Mouse (Mus musculus) embryonic facial prominence, embryonic 12.5 days (tissue): ENCODE measurements around the gene Frmpd3. TPM values are rescaled to one million over a fixed set of nuclear protein-coding genes. Genes with fewer than 3 reads are reported as not detected.

Experiments
- ATAC-seq: fragments of 200-750 bp; cut with Nextera tagmentation; 2 replicates; pipeline ENCODE4 v1.8.0; 2017; ENCODE audit not compliant: insufficient number of reproducible peaks, insufficient read depth, low FRiP score, low TSS enrichment
- H3K27ac ChIP-seq: fragments of 300-500 bp; sonication (generic); 2 replicates; pipeline ENCODE4 v1.5.1; 2016; ENCODE audit warnings: mild to moderate bottlenecking
- H3K27me3 ChIP-seq: fragments of 300-500 bp; sonication (generic); 2 replicates; pipeline ENCODE4 v1.6.1; 2016; ENCODE audit warnings: mild to moderate bottlenecking, moderate library complexity
- H3K36me3 ChIP-seq: fragments of 300-500 bp; sonication (generic); 2 replicates; pipeline ENCODE4 v1.6.1; 2016; ENCODE audit warnings: mild to moderate bottlenecking
- H3K4me1 ChIP-seq: fragments of 300-500 bp; sonication (generic); 2 replicates; pipeline ENCODE4 v1.6.1; 2016
- H3K4me2 ChIP-seq: fragments of 300-500 bp; sonication (generic); replicated peaks from 2 replicates; pipeline ENCODE4 v1.6.1; 2016; ENCODE audit warnings: mild to moderate bottlenecking, moderate library complexity
- H3K4me3 ChIP-seq: fragments of 300-500 bp; sonication (generic); 2 replicates; pipeline ENCODE4 v1.5.1; 2016; ENCODE audit warnings: mild to moderate bottlenecking
- H3K9ac ChIP-seq: fragments of 300-500 bp; sonication (generic); 2 replicates; pipeline ENCODE4 v1.6.1; 2016; ENCODE audit warnings: mild to moderate bottlenecking, moderate library complexity
- H3K9me3 ChIP-seq: fragments of 300-500 bp; sonication (generic); 2 replicates; pipeline ENCODE4 v1.6.1; 2016; ENCODE audit warnings: mild to moderate bottlenecking, moderate library complexity
- whole genome bisulfite sequencing: fragments of 180-500 bp; shearing (Covaris S2); methylation state at CpG from one replicate; pipeline ENCODE4 v1.1.7; 2016; 5-methylcytosine and 5-hydroxymethylcytosine counted together
- microRNA counts: library from miRNA; unstranded; fragments of <30 nt; microRNA quantifications from one replicate; lab custom pipeline; 2017
- microRNA-seq: library from miRNA; unstranded; fragments of <30 nt; microRNA quantifications from one replicate; pipeline ENCODE4, GENCODE M21; 2017
- polyA plus RNA-seq: library from polyadenylated mRNA; unstranded; fragments of >200 nt; fragmentation: Nextera tagmentation; extraction: Ambion mirVana; gene quantifications from 2 replicates; pipeline ENCODE4 v1.2.1, GENCODE M21; 2016

The Frmpd3 gene
- polyA plus RNA-seq, 1 experiment from 2014 or later: 0.52 TPM

GRCm38 (mm10) chrX:140456751-140457491 is 114.9 kb downstream of the Frmpd3 start:
- H3K27ac ChIP-seq: no peak overlapping the region
- no peaks in the 10 kb centered on the region for H3K4me1 ChIP-seq
- peak overlapping the region; percentile 50 for H3K4me2 ChIP-seq
- H3K9ac ChIP-seq: peak overlapping the region; percentile 45
- H3K4me3 ChIP-seq: peak overlapping the region; percentile 54
- peak; percentile 79 for ATAC-seq
- WGBS: 14% methylated on average over 39 of the region's 39 CpGs
- no peaks in the 10 kb centered on the region for H3K36me3 ChIP-seq
- H3K9me3 ChIP-seq: no peaks in the 10 kb centered on the region
- H3K27me3 ChIP-seq: peaks cover 4% of the 10 kb centered on the region; the same call in 1 of the 2 replicates

GRCm38 (mm10) chrX:140457502-140457901 is 115.4 kb downstream of the Frmpd3 start:
- 21% methylated on average over 12 of the region's 12 CpGs for WGBS
- H3K27me3 ChIP-seq: peaks cover 4% of the 10 kb centered on the region; the same call in 1 of the 2 replicates
- no peaks in the 10 kb centered on the region for H3K36me3 ChIP-seq
- no peak for ATAC-seq
- no peaks in the 10 kb centered on the region for H3K4me1 ChIP-seq
- peak overlapping the region; percentile 45; the same call in 1 of the 2 replicates for H3K9ac ChIP-seq
- H3K4me3 ChIP-seq: peak overlapping the region; percentile 54
- no peaks in the 10 kb centered on the region for H3K9me3 ChIP-seq
- peak overlapping the region; percentile 50 for H3K4me2 ChIP-seq
- no peak overlapping the region for H3K27ac ChIP-seq

GRCm38 (mm10) chrX:140478231-140478630 is 136.2 kb downstream of the Frmpd3 start:
- H3K9me3 ChIP-seq: no peaks in the 10 kb centered on the region
- no peak overlapping the region for H3K4me2 ChIP-seq
- H3K27ac ChIP-seq: no peak overlapping the region
- no peaks in the 10 kb centered on the region for H3K4me1 ChIP-seq
- no peaks in the 10 kb centered on the region for H3K36me3 ChIP-seq
- H3K27me3 ChIP-seq: peaks cover 6% of the 10 kb centered on the region; the same call in 1 of the 2 replicates
- 95% methylated on average over 6 of the region's 6 CpGs for WGBS
- ATAC-seq: no peak
- H3K4me3 ChIP-seq: no peak overlapping the region
- H3K9ac ChIP-seq: no peak overlapping the region

DNA sequence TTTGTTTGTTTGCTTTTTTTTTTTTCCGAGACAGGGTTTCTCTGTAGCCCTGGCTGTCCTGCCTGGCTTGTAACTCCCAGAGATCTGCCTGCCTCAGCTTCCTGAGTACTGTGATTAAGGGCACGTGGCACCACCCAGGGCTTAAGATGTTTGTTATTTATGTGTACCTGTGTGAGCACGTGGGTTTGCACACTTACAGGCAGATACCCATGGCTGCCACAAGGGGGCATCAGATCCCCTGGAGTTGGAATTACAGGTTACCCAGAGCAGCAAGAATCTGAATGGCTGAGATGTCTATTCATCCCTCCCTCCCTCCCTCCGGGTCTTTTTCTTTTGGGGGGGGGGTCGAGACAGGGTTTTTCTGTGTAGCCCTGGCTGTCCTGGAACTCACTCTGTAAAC is 137.1 kb downstream of the Frmpd3 start:
- Histone ChIP-seq H3K4me2 (no peak overlapping the region), H3K27me3 (peaks cover 6% of the 10 kb centered on the region; the same call in 1 of the 2 replicates), H3K4me1 (no peaks in the 10 kb centered on the region), H3K9ac (no peak overlapping the region), H3K9me3 (no peaks in the 10 kb centered on the region), H3K4me3 (no peak overlapping the region), H3K36me3 (no peaks in the 10 kb centered on the region), H3K27ac (no peak overlapping the region)
- WGBS: 54% methylated on average over 5 of the region's 5 CpGs
- no peak for ATAC-seq

MicroRNAs encoded within 50 kb of the gene (microRNA counts, 519-probe panel; counts per million panel counts)
- 460 counts per million, percentile 65 among the panel's probes with 10 or more counts for microRNA mmu-miR-3475 (lab: Ali Mortazavi, UCI)

Small RNAs within 50 kb of the gene (microRNA-seq; reads per million reads assigned to microRNA genes)
- gene Mir3475: 27.6 reads per million, percentile 38 among the genes with 10 or more reads in this experiment

Other genes with a start within 250 kb of the Frmpd3 start
- 58.1 and 60.7 TPM in 2 replicates for gene Prps1, start 114.3 kb downstream of the Frmpd3 start, polyA plus RNA-seq